Mouse (Mus musculus) CH12.LX (cell line): Measurements from ENCODE around the gene Ctnna3. TPM values are rescaled to one million over a fixed set of nuclear protein-coding genes. Genes with fewer than 3 reads are reported as not detected.

Experiments
- DNase-seq: peaks from one replicate; pipeline ENCODE4 v3.0.0-alpha.2; 2013; ENCODE audit errors: extremely low read depth
- H3K27ac ChIP-seq: 2 replicates; pipeline ENCODE4 v1.5.1; 2012; ENCODE audit warnings: low read depth, mild to moderate bottlenecking, control low read depth, moderate library complexity; ENCODE audit not compliant: insufficient read depth
- H3K27me3 ChIP-seq: replicated peaks from 2 replicates; pipeline ENCODE3; 2012; ENCODE audit warnings: inconsistent platforms
- H3K36me3 ChIP-seq, 2 experiments: replicated peaks in 1 of 2; 2 replicates each; pipeline versions ENCODE3 to v1.6.1; 2012; ENCODE audit warnings: inconsistent platforms in 1 of 2, low read length in 1 of 2, mild to moderate bottlenecking in 1 of 2, mixed read lengths in 1 of 2, moderate library complexity in 1 of 2; ENCODE audit not compliant: control insufficient read depth in 1 of 2, insufficient read depth in 1 of 2
- H3K4me1 ChIP-seq, 2 experiments: 2 replicates each; pipeline ENCODE4 v1.6.1; 2012; ENCODE audit warnings: inconsistent platforms in 1 of 2, moderate library complexity in 1 of 2; ENCODE audit not compliant: insufficient read depth in 2 of 2, control insufficient read depth in 1 of 2
- H3K4me2 ChIP-seq: 2 replicates; pipeline ENCODE4 v1.6.1; 2012; ENCODE audit warnings: low read depth, mild to moderate bottlenecking, control low read depth; ENCODE audit not compliant: poor library complexity, insufficient read depth, severe bottlenecking
- H3K4me3 ChIP-seq, 3 experiments: fragments of 150-350 bp in 1 of 3; sonication (generic) in 1 of 3; replicated peaks in 1 of 3; 2 replicates each; pipeline versions ENCODE3 to v1.5.1; 2011 to 2012; ENCODE audit warnings: low read depth in 2 of 3, low read length in 2 of 3, mild to moderate bottlenecking in 2 of 3, moderate library complexity in 2 of 3, control low read depth in 1 of 3, improper control_type of control experiment in 1 of 3, inconsistent platforms in 1 of 3, mixed read lengths in 1 of 3; ENCODE audit not compliant: poor library complexity in 1 of 3
- H3K79me2 ChIP-seq: replicated peaks from 2 replicates; pipeline ENCODE4 v1.6.1; 2012; ENCODE audit warnings: mild to moderate bottlenecking, moderate library complexity; ENCODE audit not compliant: control insufficient read depth, poor library complexity, insufficient read depth, severe bottlenecking; ENCODE audit errors: extremely low read depth
- H3K9ac ChIP-seq: 2 replicates; pipeline ENCODE4 v1.6.1; 2012; ENCODE audit warnings: low read depth, mild to moderate bottlenecking, control low read depth, moderate library complexity; ENCODE audit not compliant: insufficient read depth
- H3K9me3 ChIP-seq: replicated peaks from 2 replicates; pipeline ENCODE3; 2012; ENCODE audit warnings: low read length, inconsistent platforms, mixed read lengths
- CTCF ChIP-seq, 2 experiments: IDR thresholded peaks in 1 of 2; conservative IDR thresholded peaks in 1 of 2; 2 replicates each; pipeline ENCODE4 v1.5.1; 2011 to 2012; ENCODE audit warnings: low read depth in 2 of 2, low read length in 2 of 2, improper control_type of control experiment in 1 of 2, inconsistent platforms in 1 of 2, mild to moderate bottlenecking in 1 of 2, moderate library complexity in 1 of 2
- E2F4 ChIP-seq: IDR thresholded peaks from 2 replicates; pipeline ENCODE4 v1.6.1; 2011; ENCODE audit warnings: low read depth, low read length, improper control_type of control experiment; ENCODE audit not compliant: insufficient replicate concordance
- ETS1 ChIP-seq: conservative IDR thresholded peaks from 2 replicates; pipeline ENCODE4 v1.6.1; 2012; ENCODE audit warnings: low read depth, mild to moderate bottlenecking, inconsistent platforms, low read length, improper control_type of control experiment, moderate library complexity
- GABPA ChIP-seq: IDR thresholded peaks from 2 replicates; pipeline ENCODE4 v1.6.1; 2012; ENCODE audit warnings: low read depth, low read length, improper control_type of control experiment, inconsistent platforms; ENCODE audit not compliant: insufficient replicate concordance
- HCFC1 ChIP-seq: IDR thresholded peaks from 2 replicates; pipeline ENCODE4 v1.6.1; 2012; ENCODE audit warnings: low read depth, mild to moderate bottlenecking, inconsistent platforms, low read length, improper control_type of control experiment
- JUN ChIP-seq: IDR thresholded peaks from 2 replicates; pipeline ENCODE4 v1.6.1; 2011; ENCODE audit warnings: low read depth, mild to moderate bottlenecking, low read length, improper control_type of control experiment, moderate library complexity; ENCODE audit not compliant: insufficient read depth
- KAT2A ChIP-seq: IDR thresholded peaks from 2 replicates; pipeline ENCODE4 v1.6.1; 2012; ENCODE audit warnings: low read length, improper control_type of control experiment, inconsistent platforms; ENCODE audit not compliant: insufficient replicate concordance
- MAFK ChIP-seq: IDR thresholded peaks from 2 replicates; pipeline ENCODE4 v1.6.1; 2011; ENCODE audit warnings: low read length, improper control_type of control experiment; ENCODE audit not compliant: insufficient replicate concordance
- MXI1 ChIP-seq: IDR thresholded peaks from 2 replicates; pipeline ENCODE4 v1.6.1; 2011; ENCODE audit warnings: mild to moderate bottlenecking, low read depth, low read length, improper control_type of control experiment
- MYC ChIP-seq: IDR thresholded peaks from 2 replicates; pipeline ENCODE4 v1.6.1; 2011; ENCODE audit warnings: low read depth, mild to moderate bottlenecking, improper control_type of control experiment, low read length
- POLR2A ChIP-seq: IDR thresholded peaks from 2 replicates; pipeline ENCODE4 v1.6.1; 2011; ENCODE audit warnings: low read depth, mild to moderate bottlenecking, improper control_type of control experiment, low read length
- POLR2AphosphoS2 ChIP-seq: IDR thresholded peaks from 2 replicates; pipeline ENCODE4 v1.6.1; 2011; ENCODE audit warnings: low read depth, low read length, improper control_type of control experiment
- RCOR1 ChIP-seq: conservative IDR thresholded peaks from 2 replicates; pipeline ENCODE4 v1.6.1; 2012; ENCODE audit warnings: low read depth, mild to moderate bottlenecking, inconsistent platforms, low read length, improper control_type of control experiment
- SMC3 ChIP-seq: IDR thresholded peaks from 2 replicates; pipeline ENCODE4 v1.6.1; 2011; ENCODE audit warnings: low read depth, low read length, improper control_type of control experiment
- TBP ChIP-seq: conservative IDR thresholded peaks from 2 replicates; pipeline ENCODE4 v1.6.1; 2011; ENCODE audit warnings: low read depth, low read length, improper control_type of control experiment
- TCF12 ChIP-seq: IDR thresholded peaks from 2 replicates; pipeline ENCODE4 v1.6.1; 2014; ENCODE audit warnings: low read depth, mild to moderate bottlenecking, inconsistent platforms, low read length, improper control_type of control experiment
- UBTF ChIP-seq: IDR thresholded peaks from 2 replicates; pipeline ENCODE4 v1.6.1; 2012; ENCODE audit warnings: low read depth, mild to moderate bottlenecking, inconsistent platforms, low read length, improper control_type of control experiment, moderate library complexity
- ZMIZ1 ChIP-seq: IDR thresholded peaks from 2 replicates; pipeline ENCODE4 v1.6.1; 2012; ENCODE audit warnings: low read depth, mild to moderate bottlenecking, inconsistent platforms, low read length, improper control_type of control experiment
- ZNF384 ChIP-seq: IDR thresholded peaks from 2 replicates; pipeline ENCODE4 v1.6.1; 2012; ENCODE audit warnings: low read depth, low read length, improper control_type of control experiment, inconsistent platforms
- dilution Hi-C: fragments of 300-500 bp; cut with MboI; formaldehyde crosslinking; loops from 2 replicates; pipeline ENCODE4 v1.14.3; 2020; ENCODE audit warnings: low sequenced_read_pairs; ENCODE audit not compliant: extremely low pct_unique_long_range_greater_than_20kb, extremely low pct_ligation_motif_present
- in situ Hi-C: fragments of 300-500 bp; cut with MboI; formaldehyde crosslinking; loops from 3 replicates; pipeline ENCODE4 v1.14.3; 2019; ENCODE audit warnings: low sequenced_read_pairs, low pct_ligation_motif_present, low pct_unique_long_range_greater_than_20kb, mixed read lengths
- polyA plus RNA-seq: library from polyadenylated mRNA; unstranded; fragments of >175 nt; gene quantifications from 2 replicates; pipeline ENCODE4 v1.2.1, GENCODE M21; 2012; ENCODE audit warnings: low read depth; ENCODE audit not compliant: insufficient read length
- total RNA-seq, 2 experiments: library from RNA; depleted of rRNA; stranded (reverse); fragments of 300-350 nt in 1 of 2; fragments of >200 nt in 1 of 2; gene quantifications; 2 replicates each; pipeline ENCODE4 v1.2.3; 2012 to 2014

Ctnna3 gene
- total and polyA plus RNA-seq, 3 experiments = 0.09 TPM; not detected in 2

DNA sequence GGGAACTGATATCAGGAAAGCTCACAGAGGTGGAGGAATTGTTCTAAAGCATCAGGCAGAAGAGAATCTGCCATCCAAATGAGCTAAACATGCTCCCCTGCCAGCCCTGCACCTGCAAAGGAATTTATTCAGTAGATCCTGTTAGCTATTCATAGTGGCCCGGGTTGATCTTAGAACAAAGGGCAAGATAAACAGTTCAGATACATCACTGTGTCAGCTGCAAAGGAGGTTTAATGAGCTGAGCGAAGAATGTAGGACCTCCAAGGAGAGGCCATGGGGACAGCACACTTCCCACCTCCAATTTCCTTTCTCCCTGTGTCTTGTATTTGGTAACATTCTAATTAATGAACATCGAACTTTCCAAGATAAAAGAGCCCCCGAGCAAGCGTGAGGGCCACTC is 1206.9 kb downstream of the Ctnna3 start:
- in situ Hi-C loops = no loop called here
- H3K4me2 ChIP-seq = no peak overlapping the region
- no peak overlapping the region for H3K9ac ChIP-seq
- peaks cover 27% of the 10 kb centered on the region for H3K9me3 ChIP-seq
- no peak for DNase-seq
- no peaks in the 10 kb centered on the region for H3K79me2 ChIP-seq
- H3K27me3 ChIP-seq = no peaks in the 10 kb centered on the region
- H3K36me3 ChIP-seq = no peaks in the 10 kb centered on the region
- no peaks in the 10 kb centered on the region for H3K4me1 ChIP-seq
- no peak overlapping the region for H3K4me3 ChIP-seq
- TF ChIP-seq SMC3 = no peak
- no peak for TF ChIP-seq ZNF384
- no peak for TF ChIP-seq ETS1
- no peak for TF ChIP-seq KAT2A
- TF ChIP-seq GABPA = no peak
- no peak for TF ChIP-seq MXI1
- no peak for TF ChIP-seq POLR2A
- no peak for TF ChIP-seq ZMIZ1
- TF ChIP-seq RCOR1 = no peak
- TF ChIP-seq E2F4 = no peak
- TF ChIP-seq MYC = no peak
- TF ChIP-seq POLR2AphosphoS2 = no peak
- no peak for TF ChIP-seq TCF12
- TF ChIP-seq JUN = no peak
- no peak for TF ChIP-seq TBP
- dilution Hi-C loops = no loop called here
- H3K27ac ChIP-seq = no peak overlapping the region

GRCm38 (mm10) chr10:64639061-64639460 is 1209.2 kb downstream of the Ctnna3 start:
- Histone ChIP-seq H3K27ac (no peak overlapping the region), H3K36me3 (no peaks in the 10 kb centered on the region), H3K4me2 (no peak overlapping the region), H3K9ac (no peak overlapping the region), H3K27me3 (no peaks in the 10 kb centered on the region), H3K79me2 (no peaks in the 10 kb centered on the region), H3K4me3 (no peak overlapping the region), H3K4me1 (no peaks in the 10 kb centered on the region), H3K9me3 (peaks cover 34% of the 10 kb centered on the region)
- no peak for DNase-seq
- dilution Hi-C loops = no loop called here
- in situ Hi-C loops = no loop called here
- no peak for TF ChIP-seq MAFK
- no peak for TF ChIP-seq JUN
- no peak for TF ChIP-seq ETS1
- no peak for TF ChIP-seq CTCF (conservative IDR thresholded peaks at IDR 0.05 in 1 of 2, IDR thresholded peaks at IDR 0.05 in 1 of 2; ENCODE audit: low read depth in 2 of 2, low read length in 2 of 2)
- no peak for TF ChIP-seq HCFC1
- no peak for TF ChIP-seq TCF12
- no peak for TF ChIP-seq UBTF
- TF ChIP-seq TBP = no peak
- TF ChIP-seq, all 38 proteins: peak for 0
